Mouse (Mus musculus) liver, postnatal 0 days (tissue): ENCODE measurements around the gene Wdr54. TPM values are rescaled to one million over a fixed set of nuclear protein-coding genes. Genes with fewer than 3 reads are reported as not detected.

Experiments used
- ATAC-seq: fragments of 200-750 bp; cut with Nextera tagmentation; 2 replicates; pipeline ENCODE4 v1.8.0; 2017; ENCODE audit warnings: mild to moderate bottlenecking, moderate library complexity
- DNase-seq: peaks from one replicate; pipeline ENCODE4 v3.0.0-alpha.2; 2016
- H3K27ac ChIP-seq: fragments of 300-500 bp; sonication (generic); 2 replicates; pipeline ENCODE4 v1.5.1; 2014; ENCODE audit warnings: antibody characterized with exemption, moderate library complexity, mild to moderate bottlenecking, low read depth
- H3K27me3 ChIP-seq: fragments of 300-500 bp; sonication (generic); 2 replicates; pipeline ENCODE4 v1.6.1; 2014; ENCODE audit warnings: low read length, control low read depth, mixed read lengths; ENCODE audit not compliant: insufficient read depth
- H3K36me3 ChIP-seq: fragments of 300-500 bp; sonication (generic); replicated peaks from 2 replicates; pipeline ENCODE4 v1.6.1; 2014; ENCODE audit warnings: mild to moderate bottlenecking, control low read depth, low read length, moderate library complexity, mixed read lengths; ENCODE audit not compliant: insufficient read depth
- H3K4me1 ChIP-seq: fragments of 300-500 bp; sonication (generic); 2 replicates; pipeline ENCODE4 v1.6.1; 2014; ENCODE audit warnings: antibody characterized with exemption, mild to moderate bottlenecking, control low read depth; ENCODE audit not compliant: insufficient read depth
- H3K4me2 ChIP-seq: fragments of 300-500 bp; sonication (generic); 2 replicates; pipeline ENCODE4 v1.6.1; 2014; ENCODE audit warnings: low read depth, mild to moderate bottlenecking, low read length, moderate library complexity, mixed read lengths
- H3K4me3 ChIP-seq: fragments of 300-500 bp; sonication (generic); 2 replicates; pipeline ENCODE4 v1.5.1; 2014; ENCODE audit warnings: low read depth, low read length
- H3K9ac ChIP-seq: fragments of 300-500 bp; sonication (generic); replicated peaks from 2 replicates; pipeline ENCODE4 v1.6.1; 2014; ENCODE audit warnings: mild to moderate bottlenecking, moderate library complexity
- H3K9me3 ChIP-seq: fragments of 300-500 bp; sonication (generic); 2 replicates; pipeline ENCODE4 v1.6.1; 2016; ENCODE audit warnings: mild to moderate bottlenecking, control low read depth, low read length, mixed read lengths
- CTCF ChIP-seq: sonication (generic); IDR thresholded peaks from 2 replicates; pipeline ENCODE4 v1.5.1; 2016; ENCODE audit warnings: antibody characterized with exemption, low read depth
- EP300 ChIP-seq: IDR thresholded peaks from 2 replicates; pipeline ENCODE4 v1.6.1; 2016; ENCODE audit warnings: antibody characterized with exemption, low read depth, mild to moderate bottlenecking
- WGBS: fragments of 180-500 bp; shearing (Covaris S2); extraction: QIAGEN DNeasy Blood & Tissue Kit; methylation state at CpG from one replicate; pipeline ENCODE4 v1.1.7; 2014; ENCODE audit not compliant: insufficient replicate concordance; 5-methylcytosine and 5-hydroxymethylcytosine counted together
- polyA plus RNA-seq: library from polyadenylated mRNA; unstranded; fragments of >200 nt; fragmentation: Nextera tagmentation; extraction: Ambion mirVana; gene quantifications from 2 replicates; pipeline ENCODE4 v1.2.1, GENCODE M21; 2015

Wdr54 gene
- polyA plus RNA-seq = 0.17 and 0.20 TPM in 2 replicates

GRCm38 (mm10) chr6:83156259-83156684 is at the start of gene Wdr54, which contains the start of gene 1700003E16Rik:
TSS of gene Wdr54 (minus strand) at chr6:83156397.
TSS of gene 1700003E16Rik (plus strand) at chr6:83156404.
- peak; percentile 50 for DNase-seq
- H3K36me3 ChIP-seq = no peaks in the 10 kb centered on the region
- no peak within 1 kb of the TSS for H3K27ac ChIP-seq
- TF ChIP-seq CTCF (no peak), EP300 (no peak)
- H3K4me3 ChIP-seq = peak within 1 kb of the TSS; percentile 53
- peak; percentile 32; the same call in 1 of the 2 replicates for ATAC-seq
- peaks cover 20% of the 10 kb centered on the region for H3K27me3 ChIP-seq
- H3K9me3 ChIP-seq = no peaks in the 10 kb centered on the region
- H3K9ac ChIP-seq = peak within 1 kb of the TSS; percentile 34; the same call in 1 of the 2 replicates
- peak within 1 kb of the TSS; percentile 85 for H3K4me2 ChIP-seq
- WGBS = 2% methylated on average over 32 of the region's 32 CpGs
- peaks cover 8% of the 10 kb centered on the region for H3K4me1 ChIP-seq

GRCm38 (mm10) chr6:83205851-83206250 is 49.7 kb upstream of the Wdr54 start:
- no peak for TF ChIP-seq CTCF
- no peak for TF ChIP-seq EP300
- Histone ChIP-seq H3K4me2 (no peak overlapping the region), H3K4me3 (no peak overlapping the region), H3K27ac (no peak overlapping the region), H3K9me3 (no peaks in the 10 kb centered on the region), H3K36me3 (no peaks in the 10 kb centered on the region), H3K4me1 (no peaks in the 10 kb centered on the region), H3K9ac (no peak overlapping the region), H3K27me3 (no peaks in the 10 kb centered on the region)
- 81% methylated on average over 3 of the region's 3 CpGs for WGBS
- DNase-seq (no peak), ATAC-seq (no peak)

- DNase-seq (no peak), ATAC-seq (no peak)
- H3K27me3 ChIP-seq = no peaks in the 10 kb centered on the region
- WGBS = 86% methylated on average over 4 of the region's 4 CpGs
- H3K27ac ChIP-seq = no peak overlapping the region
- H3K4me2 ChIP-seq = no peak overlapping the region
- no peaks in the 10 kb centered on the region for H3K9me3 ChIP-seq
- TF ChIP-seq CTCF (no peak), EP300 (no peak)
- no peak overlapping the region for H3K9ac ChIP-seq
- no peaks in the 10 kb centered on the region for H3K4me1 ChIP-seq
- H3K4me3 ChIP-seq = no peak overlapping the region
- H3K36me3 ChIP-seq = peaks cover 12% of the 10 kb centered on the region
These were observed 47.1 kb upstream of the Wdr54 start for GRCm38 (mm10) chr6:83203320-83203719.

- H3K4me1 ChIP-seq = no peaks in the 10 kb centered on the region
- ATAC-seq (no peak), DNase-seq (peak; percentile 29)
- 71% methylated on average over 15 of the region's 15 CpGs for WGBS
- no peaks in the 10 kb centered on the region for H3K9me3 ChIP-seq
- H3K27ac ChIP-seq = no peak overlapping the region
- H3K9ac ChIP-seq = no peak overlapping the region
- no peak overlapping the region for H3K4me3 ChIP-seq
- no peaks in the 10 kb centered on the region for H3K27me3 ChIP-seq
- no peak overlapping the region for H3K4me2 ChIP-seq
- H3K36me3 ChIP-seq = peaks cover 62% of the 10 kb centered on the region
- TF ChIP-seq CTCF (no peak), EP300 (no peak)
These were observed 41.3 kb upstream of the Wdr54 start for GRCm38 (mm10) chr6:83197345-83198004.

- Histone ChIP-seq H3K4me2 (no peak overlapping the region), H3K9me3 (no peaks in the 10 kb centered on the region), H3K4me1 (no peaks in the 10 kb centered on the region), H3K4me3 (no peak overlapping the region), H3K27ac (no peak overlapping the region), H3K9ac (no peak overlapping the region), H3K36me3 (peaks cover 88% of the 10 kb centered on the region), H3K27me3 (no peaks in the 10 kb centered on the region)
- no peak for DNase-seq
- WGBS = 84% methylated on average over 7 of the region's 7 CpGs
- TF ChIP-seq EP300 (no peak), CTCF (no peak)
- no peak for ATAC-seq
These were observed 37.4 kb upstream of the Wdr54 start for GRCm38 (mm10) chr6:83193571-83193970.

GRCm38 (mm10) chr6:83186946-83187345 is 30.7 kb upstream of the Wdr54 start:
- Histone ChIP-seq H3K9me3 (no peaks in the 10 kb centered on the region), H3K4me2 (no peak overlapping the region), H3K27ac (no peak overlapping the region), H3K9ac (no peak overlapping the region), H3K4me1 (no peaks in the 10 kb centered on the region), H3K36me3 (peaks cover 52% of the 10 kb centered on the region), H3K27me3 (no peaks in the 10 kb centered on the region), H3K4me3 (no peak overlapping the region)
- no peak for TF ChIP-seq CTCF
- no peak for TF ChIP-seq EP300
- no peak for ATAC-seq
- DNase-seq = no peak
- WGBS = 85% methylated on average over 2 of the region's 2 CpGs
